Mouse (Mus musculus) R1 (cell line): ENCODE measurements around the gene March1.

Source experiments
- DNase-seq: peaks from one replicate; pipeline ENCODE4 v3.0.0-alpha.2; 2018; ENCODE audit warnings: low read depth, low spot score

The March1 gene

DNA sequence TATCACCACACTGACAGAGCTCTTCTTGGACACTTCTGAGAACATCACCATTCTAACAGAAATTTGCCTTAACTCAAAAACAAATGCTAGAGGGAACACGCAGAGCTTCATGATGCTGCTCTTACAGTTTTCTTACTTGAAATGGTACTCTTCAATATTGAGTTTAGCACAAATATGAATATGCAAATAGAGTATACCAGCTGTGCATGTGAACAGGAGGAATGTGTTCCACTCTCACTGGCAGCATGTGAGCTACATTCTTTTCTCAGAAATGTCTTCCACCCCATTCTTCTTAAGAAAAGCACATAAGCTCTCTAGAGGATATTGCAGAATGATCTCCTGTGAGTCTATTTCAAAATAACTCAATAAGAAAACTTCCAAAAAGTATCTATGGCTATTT is 370.0 kb downstream of the March1 start:
- no peak for DNase-seq

DNA sequence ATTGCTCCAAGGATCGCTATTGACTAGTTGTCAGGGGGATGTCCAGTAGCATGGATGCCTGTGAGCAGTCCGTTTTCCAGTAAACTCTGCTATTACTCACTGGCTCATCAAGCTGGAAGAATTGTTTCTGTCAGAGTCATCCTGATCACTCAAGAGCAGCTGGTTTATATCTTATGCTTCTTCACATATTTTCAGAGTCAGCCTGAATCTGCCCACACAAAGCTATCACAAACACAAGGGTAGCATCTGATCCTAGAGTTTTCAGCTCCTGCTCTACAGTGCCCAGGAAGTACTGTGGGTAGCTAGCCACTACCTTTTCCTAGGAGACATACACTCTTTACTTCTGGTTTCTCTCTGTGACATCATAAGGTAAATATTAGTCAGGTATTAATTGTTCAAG is 405.1 kb downstream of the March1 start:
- DNase-seq = no peak

DNA sequence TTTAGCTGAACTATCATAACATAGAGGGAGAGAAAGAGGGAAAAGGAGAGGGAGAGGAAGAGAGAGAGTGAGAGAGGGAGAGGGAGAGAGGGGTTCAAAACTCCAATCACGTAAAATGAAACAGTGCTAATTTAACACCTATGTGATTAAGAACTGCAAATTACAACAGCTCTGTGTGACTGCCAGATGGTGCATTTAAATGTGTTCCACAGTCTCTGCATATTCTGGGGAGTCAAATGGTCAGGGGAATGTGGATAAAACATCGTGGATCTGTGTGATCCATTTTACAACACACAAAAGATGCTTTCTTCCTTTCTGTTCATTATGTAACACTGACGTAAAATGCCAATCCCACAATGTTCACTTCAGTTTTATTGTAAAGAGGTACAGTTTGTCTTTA is 416.0 kb downstream of the March1 start:
- DNase-seq = no peak

DNA sequence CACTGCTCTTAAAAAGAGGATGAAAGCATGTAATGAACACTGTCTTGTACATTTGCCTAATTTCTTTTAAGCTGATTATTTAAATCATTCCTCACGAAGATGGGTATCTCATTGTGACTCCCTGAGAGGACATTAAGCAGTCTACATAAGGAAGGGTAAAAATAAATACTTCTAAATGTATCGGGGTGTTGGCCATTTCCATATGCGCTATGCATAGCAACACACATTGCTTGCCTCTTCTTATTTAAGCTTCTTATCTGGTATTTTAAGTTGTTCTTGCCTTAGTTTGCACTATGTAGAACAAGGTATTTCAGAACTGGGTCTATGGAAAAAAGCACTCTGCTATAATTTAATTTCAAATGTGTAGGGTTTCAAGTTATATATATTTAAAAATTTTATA is 416.7 kb downstream of the March1 start:
- no peak for DNase-seq

DNA sequence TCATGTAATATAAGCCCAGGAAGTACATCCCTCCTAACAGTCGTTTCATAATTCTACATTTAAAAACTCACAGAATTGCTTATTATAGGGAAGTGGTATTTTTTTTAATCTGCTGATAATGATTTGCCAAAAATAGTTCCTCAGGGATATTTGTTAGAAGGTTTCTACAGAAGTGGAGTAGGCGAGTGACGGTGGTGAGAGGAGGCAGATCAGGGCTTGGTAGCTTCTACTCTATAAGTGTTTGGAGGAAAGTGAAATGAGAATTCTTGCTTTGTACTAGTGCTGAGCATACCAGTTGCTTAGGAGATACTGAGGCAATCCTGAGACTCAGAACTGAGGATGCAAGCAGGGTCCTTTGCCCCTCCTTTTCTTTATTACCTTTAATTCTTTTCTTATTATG is 476.5 kb downstream of the March1 start:
- no peak for DNase-seq

DNA sequence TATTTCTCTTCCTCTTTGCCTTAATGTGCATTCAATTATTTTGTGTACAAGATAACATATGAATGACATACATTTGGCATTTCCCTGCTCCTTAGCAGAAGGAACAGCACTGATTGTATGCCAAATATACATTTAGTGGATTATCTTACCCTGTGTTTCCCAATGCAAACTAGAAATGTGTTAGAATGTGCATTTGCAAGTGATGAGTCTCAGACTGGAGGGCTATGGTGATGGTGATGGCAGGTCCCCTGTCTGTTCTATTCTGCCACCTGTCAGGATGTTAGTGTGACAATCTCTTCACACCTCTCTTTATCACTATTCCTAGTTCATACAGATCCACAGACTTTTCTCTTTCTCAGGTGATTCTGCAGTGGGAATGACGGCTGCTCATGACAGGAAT is 480.4 kb downstream of the March1 start:
- DNase-seq = no peak

DNA sequence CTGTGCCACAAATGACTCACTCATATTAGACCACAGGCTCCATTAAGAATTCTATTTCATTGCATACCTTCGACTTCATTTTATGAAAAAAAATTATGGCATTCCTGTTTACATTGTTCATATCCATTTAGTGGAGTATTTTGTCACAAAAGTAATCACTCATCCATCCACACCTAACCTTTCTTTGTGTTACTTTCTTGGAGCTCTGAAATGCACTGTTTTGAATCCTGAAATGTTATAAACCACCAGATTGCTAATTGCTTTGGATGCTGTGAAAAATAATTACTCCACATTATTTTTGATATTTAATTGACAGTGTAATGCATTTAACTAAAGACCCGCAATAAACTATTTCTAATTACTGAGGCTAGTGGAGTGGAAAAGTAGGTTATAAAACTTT is 501.6 kb downstream of the March1 start:
- no peak for DNase-seq

DNA sequence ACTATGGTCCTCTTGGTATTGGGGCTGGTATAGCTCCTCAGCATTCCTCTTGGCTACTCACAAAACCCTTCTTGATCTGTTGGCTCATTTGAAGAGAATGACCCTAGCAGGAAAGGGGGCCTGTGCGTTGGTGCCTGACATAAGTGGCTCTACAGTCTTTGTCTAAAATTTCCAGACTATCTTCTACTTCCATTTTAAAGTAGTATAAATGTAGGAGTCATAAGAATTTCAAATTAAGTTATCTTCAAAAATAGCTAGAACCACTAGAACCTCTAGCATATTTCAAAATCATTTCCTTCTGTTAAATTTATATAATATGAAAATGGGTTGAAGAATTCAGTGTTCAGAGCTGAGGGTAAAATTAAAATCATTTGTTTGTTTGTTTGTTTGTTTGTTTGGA is 541.9 kb downstream of the March1 start:
- DNase-seq = no peak

DNA sequence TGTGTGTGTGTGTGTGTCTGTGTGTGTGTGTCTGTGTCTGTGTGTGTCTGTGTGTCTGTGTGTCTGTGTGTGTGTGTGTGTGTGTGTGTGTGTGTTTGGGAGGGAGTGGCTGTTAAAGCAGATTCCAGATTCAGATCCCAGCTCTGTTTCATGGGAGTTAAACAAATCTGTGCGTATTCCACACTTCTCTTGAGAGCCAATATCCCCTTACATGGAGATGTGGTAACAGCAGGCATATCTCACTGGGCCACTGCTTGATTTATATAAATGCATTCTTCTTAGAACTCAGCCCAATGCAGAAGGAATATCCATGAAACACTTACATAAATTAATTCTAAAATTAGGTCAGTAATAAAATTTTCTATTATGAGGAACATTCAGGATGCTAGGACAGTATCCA is 549.1 kb downstream of the March1 start:
- DNase-seq = no peak

DNA sequence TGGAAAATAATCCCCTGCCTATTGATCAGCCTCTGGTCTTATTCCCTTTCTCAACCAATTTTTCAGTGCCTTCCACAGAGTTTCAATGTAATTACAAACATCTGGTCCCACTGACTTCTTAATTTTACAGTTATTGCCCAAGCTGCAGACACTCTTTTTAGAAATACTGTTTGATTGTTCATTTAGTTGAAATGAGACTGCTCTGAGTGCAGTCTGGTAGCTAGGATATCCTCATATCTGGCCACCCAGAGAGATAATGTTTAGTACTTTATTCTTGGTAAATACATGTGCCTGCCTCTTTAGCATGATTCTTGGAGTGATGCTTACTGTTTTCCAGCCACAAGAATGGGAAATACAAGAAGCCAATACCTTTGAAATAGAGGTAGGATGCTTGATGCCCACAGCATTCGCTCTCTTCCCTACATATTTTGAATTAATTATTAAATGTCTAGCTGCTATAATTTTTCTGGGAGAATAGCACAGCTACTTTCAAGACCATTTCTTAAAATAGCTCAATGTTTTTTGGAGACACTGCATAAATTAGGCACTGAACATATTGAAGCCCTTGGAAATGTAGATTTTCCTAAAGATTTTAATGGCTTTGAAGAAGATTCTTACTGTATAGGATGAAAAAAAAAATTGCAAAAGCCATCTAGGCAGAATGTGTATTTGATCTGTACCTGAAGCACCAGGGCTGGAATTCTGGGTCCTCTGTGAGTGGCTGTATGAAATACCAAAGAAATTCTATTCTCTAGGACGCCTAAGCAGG is 549.9 kb downstream of the March1 start:
- DNase-seq = no peak

DNA sequence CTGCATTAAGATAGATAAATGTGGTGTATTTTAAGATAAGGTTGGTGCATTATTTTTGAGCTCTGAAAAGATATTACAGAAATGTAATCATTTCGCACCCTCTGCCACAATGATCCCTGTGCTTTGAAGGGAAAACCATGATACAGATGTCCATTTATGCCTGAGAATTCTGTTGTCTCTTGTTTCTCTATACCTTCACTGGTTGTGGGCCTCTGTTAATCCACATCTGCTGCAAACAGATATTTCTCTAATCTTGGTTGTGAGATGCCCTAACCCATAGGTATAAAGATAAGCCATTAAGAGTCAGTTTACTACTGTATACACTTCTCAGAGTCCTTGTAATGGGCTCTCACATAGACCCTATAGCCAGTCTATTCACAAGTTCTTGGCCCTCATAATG is 561.6 kb downstream of the March1 start:
- no peak for DNase-seq

DNA sequence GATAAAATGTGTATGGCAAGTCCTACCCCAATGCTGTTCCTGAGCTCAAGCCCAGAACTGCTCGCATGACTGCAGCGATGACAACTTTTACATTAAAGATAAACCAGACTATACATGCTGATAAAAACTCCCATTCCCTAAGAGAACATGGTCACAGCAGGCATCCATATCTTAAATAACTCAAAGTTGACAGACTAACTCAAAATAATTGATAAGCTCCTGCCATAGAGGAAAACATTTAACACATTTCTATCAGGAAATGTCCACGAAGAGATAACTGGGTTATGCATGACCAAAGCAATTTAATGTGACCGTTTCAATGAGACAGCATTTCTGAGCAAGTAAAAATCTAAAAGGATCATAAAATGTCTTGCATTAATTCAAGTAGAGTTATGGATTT is 563.6 kb downstream of the March1 start:
- no peak for DNase-seq

DNA sequence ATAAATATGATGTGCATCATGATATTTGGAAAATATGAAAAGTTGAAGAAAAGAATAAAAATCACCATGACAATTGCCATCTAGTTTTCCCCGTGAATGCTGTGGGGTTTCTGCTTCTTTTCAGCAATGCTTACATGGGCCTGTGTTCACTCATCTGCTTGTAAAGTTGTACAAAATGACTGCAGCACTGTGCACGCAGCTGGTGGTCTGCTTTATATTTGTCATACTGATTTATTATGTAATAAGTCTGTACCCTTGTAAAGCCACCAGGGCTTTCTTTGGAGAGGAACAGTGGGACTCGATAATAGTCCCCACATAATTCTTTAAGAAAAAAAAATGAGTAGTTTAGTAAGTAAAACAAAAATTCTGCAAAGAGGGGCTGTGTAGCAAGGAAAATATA is 564.6 kb downstream of the March1 start:
- DNase-seq = no peak

DNA sequence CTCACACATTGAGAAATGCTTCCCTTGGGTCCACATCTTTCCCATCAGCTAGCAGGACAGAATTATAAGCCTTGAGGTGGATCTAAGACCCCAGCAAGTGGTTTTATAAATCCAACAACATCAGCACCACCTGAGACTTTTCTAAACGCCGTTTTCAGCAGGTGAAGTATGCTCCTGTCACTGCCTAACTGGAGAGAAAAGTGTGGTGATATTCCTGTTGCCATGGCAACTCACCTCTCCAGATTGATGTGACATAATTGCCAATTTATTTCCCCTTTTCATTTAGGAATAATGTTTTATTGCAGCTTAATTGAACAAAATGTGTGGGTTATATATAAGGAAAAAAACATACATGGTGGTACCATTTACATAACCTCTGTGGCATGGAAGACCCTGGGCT is 565.8 kb downstream of the March1 start:
- DNase-seq = no peak

DNA sequence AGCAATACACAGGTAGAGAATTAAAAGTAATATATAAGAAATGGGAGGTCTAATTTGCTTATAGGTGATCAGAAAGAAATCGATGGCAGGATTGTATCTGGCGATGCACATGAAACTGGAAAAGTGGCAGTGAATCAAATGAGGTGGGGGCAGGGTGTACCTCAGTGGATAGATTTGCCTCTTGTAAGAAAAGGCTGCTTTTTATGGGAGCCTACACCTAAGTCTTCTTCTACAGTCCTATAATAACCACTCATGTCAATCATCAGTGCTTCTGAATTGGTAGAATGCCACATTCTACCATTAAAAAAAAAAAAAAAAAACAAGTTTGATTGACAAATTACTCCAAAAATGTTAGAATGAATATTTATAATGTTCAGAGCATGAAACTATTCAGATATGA is 567.5 kb downstream of the March1 start:
- no peak for DNase-seq

DNA sequence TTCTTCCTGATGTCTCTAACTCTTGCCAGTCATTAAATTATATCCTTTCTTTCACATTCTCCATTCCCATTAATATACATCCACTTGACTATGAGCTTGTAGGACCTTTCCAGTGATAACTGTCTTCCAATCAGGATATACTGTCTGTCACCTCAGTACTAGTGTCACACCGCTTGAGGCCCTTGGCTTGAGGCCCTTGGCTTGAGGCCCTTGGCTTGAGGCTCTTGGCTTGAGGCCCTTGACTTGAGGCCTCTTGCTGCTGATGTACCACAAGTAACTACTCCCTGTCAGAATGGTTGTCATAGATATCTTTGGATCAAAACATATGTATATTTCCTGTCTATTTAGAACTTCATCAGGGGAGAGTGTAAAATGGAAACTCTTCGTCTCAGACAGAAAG is 576.7 kb downstream of the March1 start:
- DNase-seq = no peak

DNA sequence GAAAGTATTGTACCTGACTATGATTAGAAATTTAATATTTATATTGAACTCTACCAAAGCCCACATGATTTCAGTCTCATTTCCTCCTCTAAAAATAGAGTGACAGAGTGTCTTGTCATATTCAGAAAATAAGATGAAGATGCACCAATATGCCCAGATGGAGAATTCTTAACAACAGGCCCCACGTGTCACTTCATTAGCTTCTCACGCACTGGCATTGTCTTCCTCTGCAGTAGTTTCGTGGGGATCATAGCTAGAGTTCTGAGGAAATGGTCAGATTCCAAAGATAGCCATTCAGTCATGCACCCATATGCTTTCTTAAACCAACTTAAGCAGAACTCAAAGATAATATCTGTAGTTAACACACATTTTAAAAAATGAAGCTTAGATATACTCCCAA is 582.5 kb downstream of the March1 start:
- no peak for DNase-seq

DNA sequence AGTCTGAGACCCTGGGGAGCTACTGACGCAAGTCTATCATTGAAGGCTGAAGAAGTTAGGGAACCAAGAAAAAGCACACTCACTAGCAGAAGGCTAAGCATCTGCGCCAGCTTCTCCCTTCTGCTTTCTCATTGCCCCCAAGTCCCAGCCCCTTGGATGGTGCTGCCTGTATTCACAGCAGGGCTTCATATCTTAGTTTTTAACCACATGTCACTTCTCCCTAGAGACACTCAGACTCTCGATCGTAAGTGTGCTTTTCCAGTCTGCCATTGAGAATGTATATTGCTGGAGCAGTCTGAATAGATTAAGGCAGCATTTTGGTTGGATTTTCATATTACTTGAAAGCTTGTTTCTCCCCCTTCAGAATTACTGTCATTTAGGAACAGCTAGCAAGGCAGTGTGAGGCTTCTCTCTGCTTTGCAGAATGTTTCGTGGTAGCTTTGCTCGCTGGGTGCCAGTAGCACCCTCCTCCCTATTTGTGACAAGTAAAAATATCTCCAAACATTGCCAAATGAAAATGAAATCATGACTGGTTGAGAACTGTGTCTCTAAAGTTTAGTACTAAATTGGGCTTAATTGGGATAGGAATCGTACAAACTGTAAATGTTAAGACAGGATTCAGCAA is 586.2 kb downstream of the March1 start:
- no peak for DNase-seq

DNA sequence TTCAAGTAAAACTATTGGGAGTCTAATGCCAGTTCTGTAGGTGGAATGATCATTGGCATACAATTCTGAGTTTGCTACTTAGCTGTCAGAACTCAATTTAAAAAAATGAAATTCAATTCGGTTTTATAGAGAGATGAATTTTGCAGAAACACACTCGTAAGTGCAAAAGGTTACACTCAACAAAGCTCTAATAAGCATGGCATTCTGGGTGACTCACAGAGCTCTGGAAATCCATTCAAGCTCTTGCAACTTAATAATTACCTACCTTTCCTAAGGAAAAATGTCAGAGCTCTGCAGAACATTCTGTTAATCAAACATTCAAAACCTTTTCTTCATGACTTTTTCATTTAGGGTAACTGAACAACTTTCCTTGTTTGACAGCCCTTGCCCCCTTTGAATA is 591.9 kb downstream of the March1 start:
- DNase-seq = no peak

DNA sequence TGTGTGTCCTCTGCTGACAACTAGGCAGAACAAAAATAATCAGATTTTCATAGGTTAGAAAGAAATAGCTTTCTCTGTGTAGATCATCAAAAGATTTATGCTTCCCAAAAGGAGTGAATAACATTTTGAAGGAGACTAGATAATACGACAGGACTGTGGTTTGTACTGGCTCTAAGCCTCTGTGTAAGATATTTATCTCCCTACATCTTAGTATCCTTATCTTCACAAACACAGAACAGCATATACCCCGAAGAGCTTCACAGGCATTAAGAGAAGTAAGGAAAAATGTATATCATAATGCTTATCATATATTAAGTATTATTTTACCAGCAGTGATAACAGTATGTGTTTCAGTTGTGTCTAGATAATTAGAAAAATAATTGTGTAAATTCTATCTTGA is 592.6 kb downstream of the March1 start:
- no peak for DNase-seq

DNA sequence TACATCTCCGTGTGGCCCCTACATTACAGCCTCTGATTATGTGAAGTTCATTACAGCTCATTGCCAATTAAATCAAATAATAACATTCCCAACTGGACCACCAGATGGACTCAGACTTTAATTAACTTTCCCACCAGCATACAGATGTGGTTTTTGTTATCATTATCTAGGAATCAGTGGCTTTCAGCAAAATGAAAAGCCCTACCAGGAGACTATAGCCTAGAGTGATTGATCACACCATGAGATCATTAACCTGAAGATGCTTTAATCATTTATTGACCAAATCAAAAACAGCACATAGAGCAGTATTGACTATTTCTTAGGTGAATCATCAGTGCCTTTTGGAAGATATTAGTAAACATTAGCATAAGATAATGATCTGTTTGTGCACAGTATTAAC is 602.3 kb downstream of the March1 start:
- DNase-seq = no peak

DNA sequence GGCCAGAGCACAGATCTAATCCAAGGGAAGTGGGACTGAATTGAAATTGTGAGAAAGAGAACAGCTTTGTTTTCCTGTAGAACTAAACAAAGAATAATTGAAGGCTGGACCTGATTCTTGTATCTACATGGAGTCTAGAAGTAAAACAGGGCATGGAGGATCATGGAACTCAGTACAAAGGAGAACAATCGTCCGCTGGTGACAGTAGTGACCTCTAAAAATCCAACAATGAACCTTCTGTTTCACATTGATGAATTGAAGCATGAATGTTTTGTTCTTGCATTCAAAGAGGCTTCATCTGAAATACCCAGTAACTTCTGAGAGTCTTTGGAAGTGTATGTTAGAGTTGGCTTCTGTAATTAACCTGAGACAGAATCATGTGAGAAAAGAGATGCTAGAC is 612.2 kb downstream of the March1 start:
- DNase-seq = no peak

DNA sequence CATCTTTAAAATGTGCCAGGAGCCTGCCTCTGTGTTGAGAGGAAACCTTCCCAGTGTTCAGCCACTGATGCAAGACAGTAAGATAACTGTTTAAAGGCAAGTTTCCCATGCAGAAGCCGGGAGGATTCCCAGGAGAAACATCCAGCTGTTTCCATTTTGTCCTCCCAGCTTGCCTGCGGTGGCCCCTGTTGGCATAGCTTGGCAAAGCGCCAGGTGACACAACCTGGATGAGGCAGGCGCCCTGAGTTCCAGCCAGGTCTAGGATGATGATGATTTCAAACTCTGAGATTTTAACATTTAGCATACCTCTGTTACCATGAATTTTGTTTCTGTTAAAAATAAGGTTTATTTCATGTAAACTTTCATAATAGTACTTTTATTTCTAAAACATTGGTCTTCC is 651.8 kb downstream of the March1 start:
- DNase-seq = no peak

DNA sequence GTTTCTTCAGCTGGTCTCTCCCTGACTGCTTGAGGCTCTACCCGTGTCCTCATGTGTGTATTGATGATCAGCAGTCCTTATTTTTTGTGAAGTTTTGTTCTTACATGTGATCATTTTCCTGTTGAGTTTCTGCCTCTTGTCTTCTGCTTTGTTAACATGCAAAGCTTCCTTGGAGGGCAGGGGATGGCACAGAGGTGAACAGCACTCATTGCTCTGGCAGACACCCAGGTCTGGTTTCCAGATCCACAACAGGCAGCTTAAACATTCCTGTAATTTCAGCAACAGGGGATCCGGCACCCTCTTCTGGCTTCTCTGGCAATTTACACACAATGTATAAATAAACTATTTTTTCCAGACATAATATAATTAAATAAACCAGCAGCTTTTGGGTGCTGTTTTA is 652.4 kb downstream of the March1 start:
- no peak for DNase-seq
